Mouse (Mus musculus): ENCODE results near the gene Mall. TPM values are rescaled to one million over a fixed set of nuclear protein-coding genes. Genes with fewer than 3 reads are reported as not detected.

Mall gene
- polyA plus RNA-seq (2016; fragmentation: Nextera tagmentation; extraction: Ambion mirVana) = 0.19 TPM in 1 of 2 replicates, not detected in the other

- H3K36me3 ChIP-seq = no peaks in the 10 kb centered on the region
- 0 out of 2 replicates have a peak, but pooled peaks cover 5% of the 10 kb centered on the region for H3K4me1 ChIP-seq
- no peak for ATAC-seq
- 2% methylated on average over 26 of the region's 26 CpGs for WGBS (ENCODE audit: insufficient replicate concordance)
- H3K27ac ChIP-seq = no peak within 1 kb of the TSS
- H3K9ac ChIP-seq = no peak within 1 kb of the TSS
- peak within 1 kb of the TSS; percentile 44 for H3K4me2 ChIP-seq
- H3K9me3 ChIP-seq (replicated peaks) = no peaks in the 10 kb centered on the region
- peaks cover 50% of the 10 kb centered on the region for H3K27me3 ChIP-seq (replicated peaks)
- H3K4me3 ChIP-seq = no peak within 1 kb of the TSS; the same call in 1 of the 2 replicates
These were observed at the start of gene Mall for GRCm38 (mm10) chr2:127729671-127730070. Gene Mall, minus strand, starts transcription at chr2:127729932.

- 77% methylated on average over 5 of the region's 5 CpGs for WGBS (ENCODE audit: insufficient replicate concordance)
- no peaks in the 10 kb centered on the region for H3K9me3 ChIP-seq (replicated peaks)
These were observed 48.7 kb upstream of the Mall start for GRCm38 (mm10) chr2:127778451-127778850.

GRCm38 (mm10) chr2:127775013-127775412 is 45.3 kb upstream of the Mall start:
- 87% methylated on average over 3 of the region's 3 CpGs for WGBS (ENCODE audit: insufficient replicate concordance)
- H3K9ac ChIP-seq = no peak overlapping the region
- ATAC-seq = no peak

More at GRCm38 (mm10) chr2:127778451-127778850, 48.7 kb upstream of the Mall start:
- Histone ChIP-seq H3K4me3 (no peak overlapping the region), H3K27me3 (replicated peaks) (no peaks in the 10 kb centered on the region), H3K4me1 (peaks cover 14% of the 10 kb centered on the region), H3K4me2 (no peak overlapping the region), H3K27ac (no peak overlapping the region), H3K36me3 (no peaks in the 10 kb centered on the region; the same call in 1 of the 2 replicates), H3K9ac (no peak overlapping the region)
- no peak for ATAC-seq

GRCm38 (mm10) chr2:127774578-127774941 is 44.8 kb upstream of the Mall start:
- Histone ChIP-seq H3K4me2 (peak overlapping the region; percentile 60), H3K27ac (peak overlapping the region; percentile 82), H3K4me1 (peaks cover 12% of the 10 kb centered on the region), H3K9me3 (replicated peaks) (no peaks in the 10 kb centered on the region), H3K9ac (peak overlapping the region; percentile 18; the same call in 1 of the 2 replicates), H3K36me3 (peaks cover 14% of the 10 kb centered on the region), H3K27me3 (replicated peaks) (no peaks in the 10 kb centered on the region), H3K4me3 (no peak overlapping the region)
- 35% methylated on average over 1 of the region's 1 CpGs for WGBS (ENCODE audit: insufficient replicate concordance)
- no peak; the same call in 1 of the 2 replicates for ATAC-seq

More at GRCm38 (mm10) chr2:127775013-127775412, 45.3 kb upstream of the Mall start:
- H3K4me2 ChIP-seq = no peak overlapping the region
- H3K36me3 ChIP-seq = peaks cover 12% of the 10 kb centered on the region
- H3K27me3 ChIP-seq (replicated peaks) = no peaks in the 10 kb centered on the region
- no peak overlapping the region for H3K27ac ChIP-seq
- peaks cover 12% of the 10 kb centered on the region for H3K4me1 ChIP-seq
- H3K9me3 ChIP-seq (replicated peaks) = no peaks in the 10 kb centered on the region
- no peak overlapping the region for H3K4me3 ChIP-seq

- ATAC-seq = peak; percentile 99
These were observed 44.3 kb upstream of the Mall start for GRCm38 (mm10) chr2:127773938-127774577.

GRCm38 (mm10) chr2:127761587-127761986 is 31.9 kb upstream of the Mall start:
- H3K36me3 ChIP-seq = peaks cover 29% of the 10 kb centered on the region
- 62% methylated on average over 5 of the region's 5 CpGs for WGBS (ENCODE audit: insufficient replicate concordance)
- no peak overlapping the region for H3K27ac ChIP-seq
- 0 out of 2 replicates have a peak, but pooled peaks cover 13% of the 10 kb centered on the region for H3K4me1 ChIP-seq
- H3K4me2 ChIP-seq = no peak overlapping the region
- no peak overlapping the region for H3K9ac ChIP-seq
- no peaks in the 10 kb centered on the region for H3K27me3 ChIP-seq (replicated peaks)
- ATAC-seq = no peak
- H3K9me3 ChIP-seq (replicated peaks) = no peaks in the 10 kb centered on the region
- no peak overlapping the region for H3K4me3 ChIP-seq

More at GRCm38 (mm10) chr2:127773938-127774577, 44.3 kb upstream of the Mall start:
- peak overlapping the region; percentile 60 for H3K4me2 ChIP-seq
- peak overlapping the region; percentile 37 for H3K4me3 ChIP-seq
- no peaks in the 10 kb centered on the region for H3K9me3 ChIP-seq (replicated peaks)
- peaks cover 19% of the 10 kb centered on the region for H3K36me3 ChIP-seq
- H3K27ac ChIP-seq = peak overlapping the region; percentile 82
- H3K27me3 ChIP-seq (replicated peaks) = no peaks in the 10 kb centered on the region
- peaks cover 12% of the 10 kb centered on the region for H3K4me1 ChIP-seq
- WGBS (ENCODE audit: insufficient replicate concordance) = 36% methylated on average over 15 of the region's 15 CpGs
- H3K9ac ChIP-seq = peak overlapping the region; percentile 18

- no peak overlapping the region for H3K4me3 ChIP-seq
- 0 out of 2 replicates have a peak, but pooled peaks cover 13% of the 10 kb centered on the region for H3K4me1 ChIP-seq
- H3K27ac ChIP-seq = no peak overlapping the region
- no peaks in the 10 kb centered on the region for H3K27me3 ChIP-seq (replicated peaks)
- H3K9ac ChIP-seq = no peak overlapping the region
- H3K4me2 ChIP-seq = no peak overlapping the region
- WGBS (ENCODE audit: insufficient replicate concordance) = 39% methylated on average over 10 of the region's 10 CpGs
- peaks cover 24% of the 10 kb centered on the region for H3K36me3 ChIP-seq
- H3K9me3 ChIP-seq (replicated peaks) = no peaks in the 10 kb centered on the region
- ATAC-seq = no peak
These were observed 30.8 kb upstream of the Mall start for GRCm38 (mm10) chr2:127760429-127761000.

GRCm38 (mm10) chr2:127760014-127760413 is 30.3 kb upstream of the Mall start:
- H3K9me3 ChIP-seq (replicated peaks) = no peaks in the 10 kb centered on the region
- H3K4me2 ChIP-seq = no peak overlapping the region
- H3K36me3 ChIP-seq = peaks cover 20% of the 10 kb centered on the region
- H3K4me1 ChIP-seq = 0 out of 2 replicates have a peak, but pooled peaks cover 13% of the 10 kb centered on the region
- H3K4me3 ChIP-seq = no peak overlapping the region
- no peak overlapping the region for H3K9ac ChIP-seq
- H3K27me3 ChIP-seq (replicated peaks) = no peaks in the 10 kb centered on the region
- WGBS (ENCODE audit: insufficient replicate concordance) = 76% methylated on average over 6 of the region's 6 CpGs
- H3K27ac ChIP-seq = no peak overlapping the region
- no peak for ATAC-seq

- 65% methylated on average over 5 of the region's 5 CpGs for WGBS (ENCODE audit: insufficient replicate concordance)
- no peaks in the 10 kb centered on the region for H3K9me3 ChIP-seq (replicated peaks)
- no peak overlapping the region for H3K4me2 ChIP-seq
- no peak overlapping the region for H3K9ac ChIP-seq
- H3K4me1 ChIP-seq = 0 out of 2 replicates have a peak, but pooled peaks cover 13% of the 10 kb centered on the region
- peaks cover 13% of the 10 kb centered on the region for H3K36me3 ChIP-seq
- ATAC-seq = no peak
- no peak overlapping the region for H3K27ac ChIP-seq
- no peak overlapping the region for H3K4me3 ChIP-seq
- H3K27me3 ChIP-seq (replicated peaks) = no peaks in the 10 kb centered on the region
These were observed 29.6 kb upstream of the Mall start for GRCm38 (mm10) chr2:127759157-127759880.

GRCm38 (mm10) chr2:127757171-127757570 is 27.4 kb upstream of the Mall start:
- H3K27ac ChIP-seq = no peak overlapping the region
- H3K4me1 ChIP-seq = 0 out of 2 replicates have a peak, but pooled peaks cover 13% of the 10 kb centered on the region
- peaks cover 6% of the 10 kb centered on the region; the same call in 1 of the 2 replicates for H3K36me3 ChIP-seq
- H3K4me2 ChIP-seq = no peak overlapping the region
- H3K9ac ChIP-seq = no peak overlapping the region
- no peak for ATAC-seq
- no peaks in the 10 kb centered on the region for H3K27me3 ChIP-seq (replicated peaks)
- 43% methylated on average over 8 of the region's 8 CpGs for WGBS (ENCODE audit: insufficient replicate concordance)
- H3K4me3 ChIP-seq = no peak overlapping the region
- no peaks in the 10 kb centered on the region for H3K9me3 ChIP-seq (replicated peaks)

- Histone ChIP-seq H3K27me3 (replicated peaks) (no peaks in the 10 kb centered on the region), H3K9me3 (replicated peaks) (no peaks in the 10 kb centered on the region), H3K4me2 (no peak overlapping the region), H3K4me1 (0 out of 2 replicates have a peak, but pooled peaks cover under 1% of the 10 kb centered on the region), H3K9ac (no peak overlapping the region), H3K27ac (no peak overlapping the region), H3K4me3 (no peak overlapping the region), H3K36me3 (0 out of 2 replicates have a peak, but pooled peaks cover under 1% of the 10 kb centered on the region)
- no peak for ATAC-seq
- WGBS (ENCODE audit: insufficient replicate concordance) = 81% methylated on average over 4 of the region's 4 CpGs
These were observed 24.4 kb upstream of the Mall start for GRCm38 (mm10) chr2:127754113-127754512.

Data from liver, embryonic 12.5 days (tissue).